Mouse (Mus musculus) 3T3-L1 (cell line): ENCODE measurements at regions not wholly inside any gene's neighbourhood (a gene's known extent, or its start where the extent isn't known, plus 50 kb on each side); places are given as distances from the start of the nearest gene placed in this dataset.
A peak's percentile ranks its signal among the peaks of the same experiment; 100 is the strongest.

Source experiments
- DNase-seq: peaks from one replicate; pipeline ENCODE4 v3.0.0-alpha.2; 2015; ENCODE audit warnings: low read depth, low spot score

DNA sequence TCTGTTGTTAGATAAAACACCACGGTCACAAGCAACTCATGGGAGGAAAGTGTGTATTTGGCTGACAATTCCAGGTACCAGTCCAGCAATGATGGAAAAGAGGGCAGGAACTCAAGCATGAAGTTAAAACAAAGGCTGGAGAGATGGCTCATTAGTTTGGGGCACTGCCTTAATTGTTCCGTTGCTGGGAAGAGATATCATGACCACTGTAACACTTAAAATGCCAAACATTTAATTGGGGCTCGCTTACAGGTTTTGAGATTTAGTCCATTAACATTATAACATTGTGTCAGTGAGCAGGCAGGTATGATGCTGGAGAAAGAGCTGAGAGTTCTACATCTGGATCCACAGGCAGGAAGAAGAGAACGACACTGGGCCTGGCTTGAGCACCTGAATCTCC, 782.0 kb upstream of the Celf2 start:
- DNase-seq = no peak

DNA sequence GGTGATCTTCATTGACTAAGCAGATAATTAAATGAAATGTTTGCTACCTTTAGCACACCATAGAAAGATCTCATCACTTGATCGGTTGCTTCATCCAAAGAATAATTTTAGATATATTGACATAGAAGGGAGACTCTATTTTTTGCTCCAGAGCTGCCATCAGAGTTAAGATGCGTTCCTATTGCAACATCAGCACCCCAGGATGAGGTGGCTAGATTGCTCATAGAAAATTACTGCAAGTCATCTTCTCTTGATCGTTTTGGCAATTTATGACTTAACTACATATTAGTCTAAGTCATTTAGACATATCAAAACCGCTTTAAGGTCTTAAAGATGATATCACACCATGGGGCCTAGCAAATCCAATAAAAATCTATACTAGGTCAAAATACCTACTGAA, 778.0 kb upstream of the Celf2 start:
- DNase-seq = no peak

- peak; percentile 57 for DNase-seq
These were observed 766.9 kb upstream of the Celf2 start for GRCm38 (mm10) chr2:8276127-8276773.
